Mouse (Mus musculus) lung, embryonic 15.5 days (tissue): ENCODE results near the gene Enox1. TPM values are rescaled to one million over a fixed set of nuclear protein-coding genes. Genes with fewer than 3 reads are reported as not detected.

Experiments
- ATAC-seq: fragments of 200-750 bp; cut with Nextera tagmentation; 2 replicates; pipeline ENCODE4 v1.8.0; 2017; ENCODE audit warnings: moderate number of reproducible peaks, borderline replicate concordance; ENCODE audit not compliant: low FRiP score, low TSS enrichment; ENCODE audit errors: extremely low read depth
- H3K27ac ChIP-seq: fragments of 300-500 bp; sonication (generic); 2 replicates; pipeline ENCODE4 v1.5.1; 2015; ENCODE audit warnings: moderate library complexity, mild to moderate bottlenecking, inconsistent platforms
- H3K27me3 ChIP-seq: fragments of 300-500 bp; sonication (generic); 2 replicates; pipeline ENCODE4 v1.6.1; 2015; ENCODE audit warnings: inconsistent platforms
- H3K36me3 ChIP-seq: fragments of 300-500 bp; sonication (generic); 2 replicates; pipeline ENCODE4 v1.6.1; 2015; ENCODE audit warnings: inconsistent platforms
- H3K4me1 ChIP-seq: fragments of 300-500 bp; sonication (generic); 2 replicates; pipeline ENCODE4 v1.6.1; 2015; ENCODE audit warnings: inconsistent platforms
- H3K4me2 ChIP-seq: fragments of 300-500 bp; sonication (generic); 2 replicates; pipeline ENCODE4 v1.6.1; 2015; ENCODE audit warnings: inconsistent platforms, mild to moderate bottlenecking, moderate library complexity
- H3K4me3 ChIP-seq: fragments of 300-500 bp; sonication (generic); 2 replicates; pipeline ENCODE4 v1.5.1; 2015; ENCODE audit warnings: mild to moderate bottlenecking, inconsistent platforms
- H3K9ac ChIP-seq: fragments of 300-500 bp; sonication (generic); 2 replicates; pipeline ENCODE4 v1.6.1; 2015; ENCODE audit warnings: inconsistent platforms
- H3K9me3 ChIP-seq: fragments of 300-500 bp; sonication (generic); 2 replicates; pipeline ENCODE4 v1.6.1; 2016; ENCODE audit warnings: inconsistent platforms
- WGBS: fragments of 180-500 bp; shearing (Covaris S2); methylation state at CpG from one replicate; pipeline ENCODE4 v1.1.7; 2015; 5-methylcytosine and 5-hydroxymethylcytosine counted together
- polyA plus RNA-seq: library from polyadenylated mRNA; unstranded; fragments of >200 nt; fragmentation: Nextera tagmentation; extraction: Ambion mirVana; gene quantifications from 2 replicates; pipeline ENCODE4 v1.2.1, GENCODE M21; 2015

The Enox1 gene
- polyA plus RNA-seq, 1 experiment from 2014 or later, result 3.3 TPM

- Histone ChIP-seq H3K4me3 (peak overlapping the region; percentile 23), H3K4me2 (peak overlapping the region; percentile 52), H3K27me3 (no peaks in the 10 kb centered on the region), H3K4me1 (no peaks in the 10 kb centered on the region), H3K9ac (0 out of 2 replicates have a peak overlapping the region, but pooled peaks have one; percentile 5), H3K9me3 (no peaks in the 10 kb centered on the region), H3K27ac (no peak overlapping the region), H3K36me3 (no peaks in the 10 kb centered on the region)
- no peak for ATAC-seq
- WGBS, result 39% methylated on average over 21 of the region's 21 CpGs
Measured at GRCm38 (mm10) chr14:77706511-77707246, 550.1 kb downstream of the Enox1 start.

GRCm38 (mm10) chr14:77707279-77707678, 550.7 kb downstream of the Enox1 start:
- H3K27ac ChIP-seq, result no peak overlapping the region
- H3K4me3 ChIP-seq, result peak overlapping the region; percentile 23
- no peak for ATAC-seq
- no peaks in the 10 kb centered on the region for H3K9me3 ChIP-seq
- no peaks in the 10 kb centered on the region for H3K27me3 ChIP-seq
- H3K9ac ChIP-seq, result no peak overlapping the region
- no peaks in the 10 kb centered on the region for H3K4me1 ChIP-seq
- peak overlapping the region; percentile 52 for H3K4me2 ChIP-seq
- WGBS, result 41% methylated on average over 12 of the region's 12 CpGs
- H3K36me3 ChIP-seq, result no peaks in the 10 kb centered on the region

- H3K27ac ChIP-seq, result no peak overlapping the region
- ATAC-seq, result no peak
- H3K4me2 ChIP-seq, result no peak overlapping the region
- 38% methylated on average over 12 of the region's 12 CpGs for WGBS
- no peaks in the 10 kb centered on the region for H3K36me3 ChIP-seq
- H3K4me3 ChIP-seq, result no peak overlapping the region
- H3K27me3 ChIP-seq, result no peaks in the 10 kb centered on the region
- H3K4me1 ChIP-seq, result no peaks in the 10 kb centered on the region
- no peaks in the 10 kb centered on the region for H3K9me3 ChIP-seq
- H3K9ac ChIP-seq, result no peak overlapping the region
Measured at GRCm38 (mm10) chr14:77708354-77709150, 552.0 kb downstream of the Enox1 start.

GRCm38 (mm10) chr14:77714931-77715535, 558.5 kb downstream of the Enox1 start:
- no peak overlapping the region for H3K27ac ChIP-seq
- no peaks in the 10 kb centered on the region for H3K4me1 ChIP-seq
- no peak for ATAC-seq
- H3K4me2 ChIP-seq, result no peak overlapping the region
- 77% methylated on average over 9 of the region's 9 CpGs for WGBS
- H3K9ac ChIP-seq, result no peak overlapping the region
- H3K36me3 ChIP-seq, result no peaks in the 10 kb centered on the region
- H3K9me3 ChIP-seq, result no peaks in the 10 kb centered on the region
- no peaks in the 10 kb centered on the region for H3K27me3 ChIP-seq
- no peak overlapping the region for H3K4me3 ChIP-seq

GRCm38 (mm10) chr14:77716981-77717380, 560.4 kb downstream of the Enox1 start:
- H3K36me3 ChIP-seq, result no peaks in the 10 kb centered on the region
- H3K27ac ChIP-seq, result no peak overlapping the region
- H3K9ac ChIP-seq, result no peak overlapping the region
- H3K4me1 ChIP-seq, result no peaks in the 10 kb centered on the region
- H3K4me3 ChIP-seq, result no peak overlapping the region
- ATAC-seq, result no peak
- no peaks in the 10 kb centered on the region for H3K9me3 ChIP-seq
- 81% methylated on average over 5 of the region's 5 CpGs for WGBS
- H3K4me2 ChIP-seq, result no peak overlapping the region
- H3K27me3 ChIP-seq, result no peaks in the 10 kb centered on the region

GRCm38 (mm10) chr14:77718814-77719213, 562.3 kb downstream of the Enox1 start:
- ATAC-seq, result no peak
- Histone ChIP-seq H3K27me3 (no peaks in the 10 kb centered on the region), H3K4me2 (no peak overlapping the region), H3K36me3 (no peaks in the 10 kb centered on the region), H3K9ac (no peak overlapping the region), H3K4me1 (no peaks in the 10 kb centered on the region), H3K9me3 (no peaks in the 10 kb centered on the region), H3K4me3 (no peak overlapping the region), H3K27ac (no peak overlapping the region)
- 45% methylated on average over 8 of the region's 8 CpGs for WGBS

- Histone ChIP-seq H3K4me3 (no peak overlapping the region), H3K36me3 (no peaks in the 10 kb centered on the region), H3K9me3 (no peaks in the 10 kb centered on the region), H3K4me2 (no peak overlapping the region), H3K4me1 (no peaks in the 10 kb centered on the region), H3K9ac (no peak overlapping the region), H3K27ac (no peak overlapping the region), H3K27me3 (no peaks in the 10 kb centered on the region)
- 60% methylated on average over 3 of the region's 3 CpGs for WGBS
- no peak for ATAC-seq
Measured at GRCm38 (mm10) chr14:77738056-77738455, 581.5 kb downstream of the Enox1 start.

GRCm38 (mm10) chr14:77738751-77739365, 582.3 kb downstream of the Enox1 start:
- H3K9ac ChIP-seq, result no peak overlapping the region
- H3K9me3 ChIP-seq, result no peaks in the 10 kb centered on the region
- no peak overlapping the region for H3K4me2 ChIP-seq
- H3K4me1 ChIP-seq, result no peaks in the 10 kb centered on the region
- H3K27ac ChIP-seq, result no peak overlapping the region
- ATAC-seq, result no peak
- H3K27me3 ChIP-seq, result no peaks in the 10 kb centered on the region
- 81% methylated on average over 7 of the region's 7 CpGs for WGBS
- no peak overlapping the region for H3K4me3 ChIP-seq
- H3K36me3 ChIP-seq, result no peaks in the 10 kb centered on the region

- no peak for ATAC-seq
- Histone ChIP-seq H3K9me3 (no peaks in the 10 kb centered on the region), H3K36me3 (no peaks in the 10 kb centered on the region), H3K27me3 (no peaks in the 10 kb centered on the region), H3K4me3 (no peak overlapping the region), H3K4me2 (no peak overlapping the region), H3K27ac (no peak overlapping the region), H3K4me1 (no peaks in the 10 kb centered on the region), H3K9ac (no peak overlapping the region)
Measured at GRCm38 (mm10) chr14:77739376-77739775, 582.8 kb downstream of the Enox1 start.

- H3K36me3 ChIP-seq, result no peaks in the 10 kb centered on the region
- no peak overlapping the region for H3K9ac ChIP-seq
- no peaks in the 10 kb centered on the region for H3K4me1 ChIP-seq
- ATAC-seq, result no peak
- H3K4me2 ChIP-seq, result no peak overlapping the region
- H3K4me3 ChIP-seq, result no peak overlapping the region
- H3K9me3 ChIP-seq, result no peaks in the 10 kb centered on the region
- H3K27ac ChIP-seq, result no peak overlapping the region
- WGBS, result 93% methylated on average over 5 of the region's 5 CpGs
- no peaks in the 10 kb centered on the region for H3K27me3 ChIP-seq
Measured at GRCm38 (mm10) chr14:77744638-77745240, 588.2 kb downstream of the Enox1 start.

- H3K4me2 ChIP-seq, result no peak overlapping the region
- no peak overlapping the region for H3K4me3 ChIP-seq
- ATAC-seq, result no peak
- H3K9me3 ChIP-seq, result no peaks in the 10 kb centered on the region
- H3K27ac ChIP-seq, result no peak overlapping the region
- H3K27me3 ChIP-seq, result no peaks in the 10 kb centered on the region
- H3K4me1 ChIP-seq, result no peaks in the 10 kb centered on the region
- H3K36me3 ChIP-seq, result no peaks in the 10 kb centered on the region
- no peak overlapping the region for H3K9ac ChIP-seq
Measured at GRCm38 (mm10) chr14:77748920-77749319, 592.4 kb downstream of the Enox1 start.
